Mouse (Mus musculus): ENCODE results near the gene Olfr25. TPM values are rescaled to one million over a fixed set of nuclear protein-coding genes. Genes with fewer than 3 reads are reported as not detected.

Olfr25 gene
- total RNA-seq (2023): not detected

DNA sequence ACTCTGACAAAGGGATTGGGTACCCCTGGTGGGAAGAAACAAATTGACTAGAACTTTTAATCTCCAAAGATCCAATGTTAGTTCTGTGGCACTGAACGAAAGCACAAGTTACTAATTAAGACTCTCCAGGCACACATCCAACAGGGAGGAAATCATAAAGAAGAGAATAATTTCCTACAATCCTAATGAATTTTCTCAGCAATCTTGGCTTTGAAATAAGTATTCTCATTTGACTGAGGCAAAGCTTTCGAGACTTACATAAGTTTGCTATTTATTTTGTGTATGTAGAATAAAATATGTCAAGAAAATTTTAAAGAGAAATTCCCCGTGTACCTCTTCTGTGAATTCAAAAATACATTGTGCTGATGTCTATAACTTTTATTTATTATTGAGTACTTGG, at the start of gene Olfr25:
Gene Olfr25 (plus strand): TSS at position 301 of the 400 bp plus-strand sequence.

DNA sequence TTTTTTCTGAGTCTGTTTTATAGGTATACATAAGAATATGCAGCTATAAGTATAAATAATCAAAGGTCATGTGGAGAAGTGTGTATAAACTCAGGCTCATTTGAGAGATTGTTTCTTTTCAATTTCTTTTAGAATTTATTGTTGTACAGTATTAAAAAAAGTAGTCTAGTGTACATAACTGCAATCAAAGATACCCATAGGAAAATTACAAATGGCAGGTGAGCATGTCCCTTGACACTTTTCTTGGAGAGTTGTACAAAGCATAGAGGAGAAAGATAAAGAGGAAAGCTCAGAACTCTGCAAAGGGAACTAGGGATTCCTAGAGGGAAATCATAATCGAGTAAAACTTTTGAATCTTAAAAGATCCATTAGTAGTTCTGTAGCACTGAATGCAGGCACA, 38.1 kb upstream of the Olfr25 start, which contains the start of gene Olfr896-ps1:
Gene Olfr896-ps1 (plus strand): TSS at position 301 of the 400 bp plus-strand sequence.

DNA sequence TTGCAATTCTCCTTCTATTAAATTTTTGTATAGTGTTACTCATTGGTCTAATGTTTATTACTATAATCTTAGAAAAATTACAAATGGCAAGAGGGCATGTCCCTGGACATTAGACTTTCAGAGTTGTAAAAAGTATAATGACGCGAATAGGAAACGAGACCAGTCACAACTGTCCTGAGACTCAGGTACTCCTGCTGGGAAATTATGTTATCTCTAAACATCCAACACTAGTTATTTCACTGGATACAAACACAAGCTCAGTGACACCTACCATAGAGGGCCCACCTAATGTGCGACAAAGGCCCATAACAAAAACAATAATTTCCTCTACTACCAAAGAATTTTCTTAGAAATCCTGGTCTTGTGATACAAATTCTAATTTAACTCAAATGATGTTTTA, 19.3 kb downstream of the Olfr25 start, which contains the start of gene Olfr898:
Gene Olfr898 (plus strand): TSS at position 301 of the 400 bp plus-strand sequence.

DNA sequence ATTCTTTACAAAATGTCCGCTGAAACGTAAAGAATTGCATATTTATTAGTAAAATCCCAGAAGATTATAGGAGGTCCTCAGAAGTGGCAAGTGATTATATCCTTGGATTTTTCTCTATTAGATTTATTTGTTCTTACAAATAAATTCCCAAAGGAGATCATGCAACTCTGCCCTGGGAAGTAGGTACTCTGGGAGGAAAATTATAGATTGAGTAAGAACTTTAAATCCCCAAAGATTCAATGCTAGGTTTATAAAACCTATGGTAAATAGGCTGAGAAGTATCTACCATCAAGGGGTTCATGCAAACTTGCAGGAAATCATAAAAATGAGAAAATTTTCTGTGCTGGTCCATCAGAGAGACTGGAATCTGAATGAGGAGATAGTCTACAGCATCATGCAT, 37.7 kb downstream of the Olfr25 start, which contains the start of gene Olfr250:
Gene Olfr250 (plus strand): TSS at position 301 of the 400 bp plus-strand sequence.

DNA sequence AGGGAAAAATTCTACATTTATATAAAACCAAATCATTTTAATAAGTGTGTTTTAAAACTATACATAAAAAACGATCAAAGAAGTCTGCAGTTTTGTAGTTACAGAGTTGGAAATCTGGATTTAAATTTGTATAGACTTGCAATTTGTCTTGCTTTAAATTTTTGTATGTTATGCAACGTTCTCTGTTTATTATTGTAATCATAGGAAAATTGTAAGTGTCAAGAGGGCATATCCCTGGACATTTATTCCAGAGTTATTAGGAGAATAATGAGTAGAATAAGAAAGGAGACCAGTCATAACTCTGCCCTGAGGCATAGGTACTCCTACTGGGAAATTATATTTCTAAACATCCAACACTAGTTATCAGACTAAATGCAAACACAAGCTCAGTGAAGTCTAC, 47.9 kb downstream of the Olfr25 start, which contains the start of gene Olfr251:
Gene Olfr251 (plus strand): TSS at position 301 of the 400 bp plus-strand sequence.

Other genes starting within 250 kb of the Olfr25 start
- gene Olfr887, start 245.0 kb upstream of the Olfr25 start, total RNA-seq (2023): not detected
- not detected for gene Olfr888, start 220.9 kb upstream of the Olfr25 start, total RNA-seq (2023)
- gene Olfr889, start 213.9 kb upstream of the Olfr25 start, total RNA-seq (2023): not detected
- gene Olfr890, start 186.5 kb upstream of the Olfr25 start, total RNA-seq (2023): not detected
- not detected for gene Olfr891, start 148.2 kb upstream of the Olfr25 start, total RNA-seq (2023)
- not detected for gene Olfr893, start 120.7 kb upstream of the Olfr25 start, total RNA-seq (2023)
- gene Olfr894, start 111.0 kb upstream of the Olfr25 start, total RNA-seq (2023): not detected
- gene Olfr143, start 76.3 kb upstream of the Olfr25 start, total RNA-seq (2023): not detected
- gene Olfr895, start 61.2 kb upstream of the Olfr25 start, total RNA-seq (2023): not detected
- not detected for gene Olfr896-ps1, start 38.0 kb upstream of the Olfr25 start, total RNA-seq (2023)
- not detected for gene Olfr898, start 19.4 kb downstream of the Olfr25 start, total RNA-seq (2023)
- gene Olfr250, start 37.8 kb downstream of the Olfr25 start, total RNA-seq (2023): not detected
- gene Olfr251, start 48.0 kb downstream of the Olfr25 start, total RNA-seq (2023): not detected
- not detected for gene Olfr147, start 72.6 kb downstream of the Olfr25 start, total RNA-seq (2023)
- gene Olfr901, start 100.4 kb downstream of the Olfr25 start, total RNA-seq (2023): not detected
- not detected for gene Olfr902, start 118.6 kb downstream of the Olfr25 start, total RNA-seq (2023)
- gene Olfr904, start 134.1 kb downstream of the Olfr25 start, total RNA-seq (2023): not detected
- gene Olfr905, start 142.0 kb downstream of the Olfr25 start, total RNA-seq (2023): 0.12 TPM
- not detected for gene Olfr906, start 158.0 kb downstream of the Olfr25 start, total RNA-seq (2023)
- not detected for gene Olfr907, start 166.7 kb downstream of the Olfr25 start, total RNA-seq (2023)
- not detected for gene Olfr911-ps1, start 192.5 kb downstream of the Olfr25 start, total RNA-seq (2023)
- gene Olfr910, start 208.8 kb downstream of the Olfr25 start, total RNA-seq (2023): not detected